Mouse (Mus musculus): ENCODE measurements around the gene Iqsec1. TPM values are rescaled to one million over a fixed set of nuclear protein-coding genes. Genes with fewer than 3 reads are reported as not detected.

The Iqsec1 gene
- polyA plus RNA-seq, 1 experiment from 2014 or later, result 30.1 TPM

GRCm38 (mm10) chr6:90984101-90984500, 4.4 kb downstream of the Iqsec1 start:
- Histone ChIP-seq H3K4me2 (replicated peaks) (no peak overlapping the region), H3K27ac (no peak overlapping the region)

GRCm38 (mm10) chr6:90974279-90974678, 14.2 kb downstream of the Iqsec1 start:
- Histone ChIP-seq H3K4me3 (replicated peaks; ENCODE audit: low read length) (no peak overlapping the region), H3K36me3 (replicated peaks; ENCODE audit: control insufficient read depth, insufficient read depth) (no peaks in the 10 kb centered on the region), H3K4me2 (replicated peaks) (no peak overlapping the region), H3K27me3 (ENCODE audit: control insufficient read depth, insufficient read depth, low read length) (no peaks in the 10 kb centered on the region), H3K9me3 (ENCODE audit: control insufficient read depth, low read length) (no peaks in the 10 kb centered on the region), H3K9ac (no peak overlapping the region), H3K4me1 (replicated peaks; ENCODE audit: control insufficient read depth, insufficient read depth, low read length) (peaks cover 5% of the 10 kb centered on the region), H3K27ac (no peak overlapping the region)
- DNase-seq (ENCODE audit: low spot score) (no peak), ATAC-seq (ENCODE audit: low FRiP score) (no peak)
- WGBS, result 74% methylated on average over 2 of the region's 2 CpGs

More at GRCm38 (mm10) chr6:90984101-90984500, 4.4 kb downstream of the Iqsec1 start:
- Histone ChIP-seq H3K9ac (no peak overlapping the region), H3K36me3 (replicated peaks; ENCODE audit: control insufficient read depth, insufficient read depth) (no peaks in the 10 kb centered on the region), H3K4me1 (replicated peaks; ENCODE audit: control insufficient read depth, insufficient read depth, low read length) (peaks cover 18% of the 10 kb centered on the region), H3K27me3 (ENCODE audit: control insufficient read depth, insufficient read depth, low read length) (no peaks in the 10 kb centered on the region), H3K4me3 (replicated peaks; ENCODE audit: low read length) (no peak overlapping the region), H3K9me3 (ENCODE audit: control insufficient read depth, low read length) (no peaks in the 10 kb centered on the region)
- no peak for DNase-seq (ENCODE audit: low spot score)
- no peak for ATAC-seq (ENCODE audit: low FRiP score)
- WGBS, result 63% methylated on average over 3 of the region's 3 CpGs

DNA sequence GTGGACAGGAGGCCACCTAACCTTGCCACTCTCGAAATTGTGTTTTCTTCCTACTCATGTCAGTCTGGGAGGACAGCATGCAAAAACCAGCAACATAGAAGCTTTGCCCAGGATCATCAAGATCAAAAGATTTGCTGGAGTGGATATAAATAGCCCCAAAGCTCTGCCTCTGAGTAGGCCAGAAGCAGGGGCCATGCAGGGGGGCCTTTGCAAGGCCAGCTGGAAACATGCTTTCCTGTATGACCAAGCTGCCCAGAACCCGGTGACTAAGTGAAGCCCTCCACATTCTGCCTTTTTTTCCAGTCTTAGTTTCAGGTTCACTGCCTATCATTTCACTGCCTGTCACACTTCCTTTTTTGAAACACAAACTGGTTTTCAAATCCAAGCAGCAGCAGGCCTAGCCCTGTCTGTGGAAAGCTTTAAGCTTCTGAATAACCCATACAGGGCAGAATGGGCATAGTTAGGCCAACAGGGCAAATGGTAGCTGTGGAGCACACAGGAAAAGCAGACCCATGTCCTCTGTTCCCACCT, 19.1 kb downstream of the Iqsec1 start:
- DNase-seq (ENCODE audit: low spot score) (no peak), ATAC-seq (ENCODE audit: low FRiP score) (no peak)
- Histone ChIP-seq H3K9ac (no peak overlapping the region), H3K9me3 (ENCODE audit: control insufficient read depth, low read length) (no peaks in the 10 kb centered on the region), H3K4me1 (replicated peaks; ENCODE audit: control insufficient read depth, insufficient read depth, low read length) (peaks cover 5% of the 10 kb centered on the region), H3K27ac (no peak overlapping the region), H3K4me3 (replicated peaks; ENCODE audit: low read length) (no peak overlapping the region), H3K4me2 (replicated peaks) (no peak overlapping the region), H3K36me3 (replicated peaks; ENCODE audit: control insufficient read depth, insufficient read depth) (no peaks in the 10 kb centered on the region), H3K27me3 (ENCODE audit: control insufficient read depth, insufficient read depth, low read length) (no peaks in the 10 kb centered on the region)
- WGBS, result 47% methylated on average over 2 of the region's 2 CpGs

GRCm38 (mm10) chr6:90953349-90953748, 35.1 kb downstream of the Iqsec1 start:
- H3K4me2 ChIP-seq (replicated peaks), result no peak overlapping the region
- WGBS, result 82% methylated on average over 4 of the region's 4 CpGs
- DNase-seq (ENCODE audit: low spot score), result no peak
- H3K9me3 ChIP-seq (ENCODE audit: control insufficient read depth, low read length), result no peaks in the 10 kb centered on the region
- no peak for ATAC-seq (ENCODE audit: low FRiP score)
- H3K4me1 ChIP-seq (replicated peaks; ENCODE audit: control insufficient read depth, insufficient read depth, low read length), result no peaks in the 10 kb centered on the region
- H3K9ac ChIP-seq, result no peak overlapping the region
- H3K27me3 ChIP-seq (ENCODE audit: control insufficient read depth, insufficient read depth, low read length), result no peaks in the 10 kb centered on the region
- H3K36me3 ChIP-seq (replicated peaks; ENCODE audit: control insufficient read depth, insufficient read depth), result no peaks in the 10 kb centered on the region
- H3K27ac ChIP-seq, result no peak overlapping the region
- no peak overlapping the region for H3K4me3 ChIP-seq (replicated peaks; ENCODE audit: low read length)

DNA sequence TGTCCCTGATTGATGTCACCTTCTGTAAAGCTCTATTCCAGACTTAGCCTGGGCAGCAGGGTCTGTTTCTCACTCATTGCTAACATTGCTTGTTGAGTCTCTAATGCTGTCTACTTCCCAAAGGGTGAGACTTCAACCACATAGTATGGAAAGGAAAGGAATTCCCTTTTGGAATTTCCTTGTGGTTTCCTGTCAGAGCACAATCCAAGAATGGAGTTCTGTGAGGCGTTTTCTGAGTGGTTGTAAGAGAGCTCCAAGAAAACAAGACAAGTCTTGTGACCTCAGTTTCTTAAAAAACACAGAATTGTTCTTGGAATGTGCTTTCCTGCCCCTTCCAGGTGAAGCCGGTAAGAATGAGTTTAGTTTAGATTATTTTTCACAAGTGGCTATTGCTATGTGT, 37.5 kb downstream of the Iqsec1 start:
- no peak overlapping the region for H3K4me3 ChIP-seq (replicated peaks; ENCODE audit: low read length)
- no peaks in the 10 kb centered on the region for H3K4me1 ChIP-seq (replicated peaks; ENCODE audit: control insufficient read depth, insufficient read depth, low read length)
- H3K9ac ChIP-seq, result no peak overlapping the region
- no peaks in the 10 kb centered on the region for H3K9me3 ChIP-seq (ENCODE audit: control insufficient read depth, low read length)
- H3K36me3 ChIP-seq (replicated peaks; ENCODE audit: control insufficient read depth, insufficient read depth), result no peaks in the 10 kb centered on the region
- no peak overlapping the region for H3K27ac ChIP-seq
- H3K27me3 ChIP-seq (ENCODE audit: control insufficient read depth, insufficient read depth, low read length), result no peaks in the 10 kb centered on the region
- WGBS, result 86% methylated on average over 2 of the region's 2 CpGs
- no peak overlapping the region for H3K4me2 ChIP-seq (replicated peaks)
- DNase-seq (ENCODE audit: low spot score), result no peak
- ATAC-seq (ENCODE audit: low FRiP score), result no peak

DNA sequence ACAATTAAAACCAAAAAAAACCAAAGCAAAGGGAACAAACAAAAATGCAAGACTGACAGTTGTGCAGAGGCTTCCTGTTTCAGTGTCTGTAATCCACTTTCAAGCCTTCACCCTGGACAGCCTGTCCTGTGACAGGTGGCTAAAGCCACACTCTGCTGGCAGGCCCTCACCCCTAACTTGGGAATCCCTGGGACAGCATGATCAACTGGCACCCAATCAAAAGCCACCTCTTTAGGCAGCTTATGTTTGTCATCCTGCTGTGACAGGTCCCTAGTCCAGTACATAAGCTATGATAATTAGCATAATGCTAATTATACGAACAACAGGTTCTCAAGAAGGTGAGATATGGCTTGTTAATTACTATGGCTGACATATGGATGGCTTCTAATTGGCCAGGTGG, 40.4 kb downstream of the Iqsec1 start:
- H3K27ac ChIP-seq, result no peak overlapping the region
- H3K4me1 ChIP-seq (replicated peaks; ENCODE audit: control insufficient read depth, insufficient read depth, low read length), result no peaks in the 10 kb centered on the region
- DNase-seq (ENCODE audit: low spot score) (no peak), ATAC-seq (ENCODE audit: low FRiP score) (no peak; the same call in 1 of the 2 replicates)
- H3K4me3 ChIP-seq (replicated peaks; ENCODE audit: low read length), result no peak overlapping the region
- no peak overlapping the region for H3K4me2 ChIP-seq (replicated peaks)
- no peak overlapping the region for H3K9ac ChIP-seq
- H3K9me3 ChIP-seq (ENCODE audit: control insufficient read depth, low read length), result no peaks in the 10 kb centered on the region
- 84% methylated on average over 1 of the region's 1 CpGs for WGBS
- no peaks in the 10 kb centered on the region for H3K36me3 ChIP-seq (replicated peaks; ENCODE audit: control insufficient read depth, insufficient read depth)
- no peaks in the 10 kb centered on the region for H3K27me3 ChIP-seq (ENCODE audit: control insufficient read depth, insufficient read depth, low read length)

GRCm38 (mm10) chr6:90945560-90946230, 42.8 kb downstream of the Iqsec1 start:
- no peak overlapping the region for H3K4me2 ChIP-seq (replicated peaks)

GRCm38 (mm10) chr6:90941257-90941656, 47.2 kb downstream of the Iqsec1 start:
- DNase-seq (ENCODE audit: low spot score) (no peak), ATAC-seq (ENCODE audit: low FRiP score) (no peak)
- Histone ChIP-seq H3K36me3 (replicated peaks; ENCODE audit: control insufficient read depth, insufficient read depth) (no peaks in the 10 kb centered on the region), H3K4me1 (replicated peaks; ENCODE audit: control insufficient read depth, insufficient read depth, low read length) (peaks cover 5% of the 10 kb centered on the region; the same call in 1 of the 2 replicates), H3K9me3 (ENCODE audit: control insufficient read depth, low read length) (no peaks in the 10 kb centered on the region), H3K27me3 (ENCODE audit: control insufficient read depth, insufficient read depth, low read length) (no peaks in the 10 kb centered on the region), H3K27ac (no peak overlapping the region), H3K4me2 (replicated peaks) (no peak overlapping the region), H3K9ac (no peak overlapping the region), H3K4me3 (replicated peaks; ENCODE audit: low read length) (no peak overlapping the region)
- WGBS, result 62% methylated on average over 3 of the region's 3 CpGs

More at GRCm38 (mm10) chr6:90945560-90946230, 42.8 kb downstream of the Iqsec1 start:
- DNase-seq (ENCODE audit: low spot score), result no peak
- Histone ChIP-seq H3K27ac (no peak overlapping the region), H3K4me1 (replicated peaks; ENCODE audit: control insufficient read depth, insufficient read depth, low read length) (no peaks in the 10 kb centered on the region), H3K27me3 (ENCODE audit: control insufficient read depth, insufficient read depth, low read length) (no peaks in the 10 kb centered on the region), H3K36me3 (replicated peaks; ENCODE audit: control insufficient read depth, insufficient read depth) (no peaks in the 10 kb centered on the region), H3K9me3 (ENCODE audit: control insufficient read depth, low read length) (no peaks in the 10 kb centered on the region), H3K9ac (no peak overlapping the region), H3K4me3 (replicated peaks; ENCODE audit: low read length) (no peak overlapping the region)
- WGBS, result 64% methylated on average over 2 of the region's 2 CpGs
- ATAC-seq (ENCODE audit: low FRiP score), result no peak

GRCm38 (mm10) chr6:90933656-90934055, 54.8 kb downstream of the Iqsec1 start:
- no peaks in the 10 kb centered on the region for H3K27me3 ChIP-seq (ENCODE audit: control insufficient read depth, insufficient read depth, low read length)
- no peak overlapping the region for H3K4me3 ChIP-seq (replicated peaks; ENCODE audit: low read length)
- H3K36me3 ChIP-seq (replicated peaks; ENCODE audit: control insufficient read depth, insufficient read depth), result no peaks in the 10 kb centered on the region
- H3K9ac ChIP-seq, result no peak overlapping the region
- no peak overlapping the region for H3K4me2 ChIP-seq (replicated peaks)
- H3K9me3 ChIP-seq (ENCODE audit: control insufficient read depth, low read length), result no peaks in the 10 kb centered on the region
- no peak overlapping the region for H3K27ac ChIP-seq
- peaks cover 10% of the 10 kb centered on the region; the same call in 1 of the 2 replicates for H3K4me1 ChIP-seq (replicated peaks; ENCODE audit: control insufficient read depth, insufficient read depth, low read length)
- WGBS, result 96% methylated on average over 3 of the region's 3 CpGs
- DNase-seq (ENCODE audit: low spot score), result no peak
- ATAC-seq (ENCODE audit: low FRiP score), result no peak
